Mouse (Mus musculus) erythroblast, embryonic 14.5 days (primary cell): ENCODE results near the gene Stard13.

Experiments
- GATA1 ChIP-seq: IDR thresholded peaks from 2 replicates; pipeline ENCODE4 v1.6.1; 2012; ENCODE audit warnings: low read length, inconsistent platforms, mixed read lengths
- TAL1 ChIP-seq: IDR thresholded peaks from 3 replicates; pipeline ENCODE4 v1.6.1; 2012; ENCODE audit warnings: low read length, inconsistent platforms, mixed read lengths

DNA sequence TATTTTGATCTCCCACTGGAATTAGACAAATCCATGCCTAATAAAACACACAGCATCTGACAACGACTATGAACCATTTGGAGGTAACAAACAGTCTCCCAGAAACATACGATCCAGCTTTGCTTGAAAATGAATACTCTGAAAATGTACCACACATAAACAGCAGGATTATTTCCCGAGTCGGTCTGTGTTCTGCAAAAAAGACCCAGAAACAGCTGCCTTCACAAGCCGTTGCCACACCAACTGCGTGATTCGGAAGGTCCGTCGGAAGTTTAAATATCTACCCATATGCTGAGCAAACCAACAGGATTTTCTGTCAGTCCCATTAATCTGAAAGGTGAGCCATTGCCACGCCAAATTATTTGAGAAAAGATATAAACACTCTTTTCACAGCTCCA lies 107.0 kb downstream of the Stard13 start:
- no peak for TF ChIP-seq TAL1
- no peak for TF ChIP-seq GATA1
